Mouse (Mus musculus) cerebellum, adult 8-10 months (tissue): ENCODE data around the gene Vmn1r100.
"Not testable (repeated sequence)": the region's sequence is repeated elsewhere in the genome, so short reads cannot be mapped to it uniquely, and the experiment has no call there.

Experiments
- DNase-seq: peaks from one replicate; pipeline ENCODE4 v3.0.0; 2022

Vmn1r100 gene

DNA sequence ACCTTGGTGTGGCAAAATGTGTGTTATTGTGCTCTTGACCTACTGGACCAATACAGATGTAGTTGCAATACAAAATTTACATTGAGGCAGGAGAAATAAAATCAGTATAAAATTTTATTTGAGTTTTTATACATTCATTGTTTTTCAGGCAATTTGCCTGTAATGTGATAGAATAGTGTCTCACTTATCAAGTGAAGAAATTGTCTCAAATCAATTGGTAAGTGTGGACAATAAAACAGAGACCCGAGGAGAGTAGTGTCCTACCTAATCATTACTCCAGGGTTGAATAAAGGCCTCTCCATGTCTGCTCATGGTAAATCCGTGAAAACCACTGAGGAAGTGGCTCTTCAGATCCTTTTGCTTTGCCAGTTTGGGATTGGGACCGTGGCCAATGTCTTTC is at the start of gene Vmn1r100:
Gene Vmn1r100, plus strand, starts transcription at position 301 of the 400 bp plus-strand sequence.
- DNase-seq: not testable (repeated sequence)

DNA sequence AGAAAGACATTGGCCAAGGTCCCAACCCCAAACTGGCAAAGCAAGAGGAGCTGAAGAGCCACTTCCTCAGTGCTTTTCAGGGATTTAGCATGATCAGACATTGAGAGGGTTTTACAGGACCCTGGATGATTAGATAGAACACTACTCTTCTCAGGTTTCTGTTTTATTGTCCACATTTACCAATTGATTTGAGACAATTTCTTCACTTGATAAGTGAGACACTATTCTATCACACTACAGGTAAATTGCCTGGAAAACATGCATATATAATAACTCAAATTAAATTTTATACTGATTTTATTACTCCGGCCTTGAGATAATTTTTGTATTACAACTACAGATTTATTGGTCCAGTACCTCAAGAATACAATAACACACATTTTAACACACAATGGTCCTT is 42.4 kb upstream of the Vmn1r100 start, which contains the start of gene Gm5728:
Gene Gm5728, minus strand, starts transcription at position 101 of the 400 bp plus-strand sequence.
- DNase-seq: not testable (repeated sequence)

DNA sequence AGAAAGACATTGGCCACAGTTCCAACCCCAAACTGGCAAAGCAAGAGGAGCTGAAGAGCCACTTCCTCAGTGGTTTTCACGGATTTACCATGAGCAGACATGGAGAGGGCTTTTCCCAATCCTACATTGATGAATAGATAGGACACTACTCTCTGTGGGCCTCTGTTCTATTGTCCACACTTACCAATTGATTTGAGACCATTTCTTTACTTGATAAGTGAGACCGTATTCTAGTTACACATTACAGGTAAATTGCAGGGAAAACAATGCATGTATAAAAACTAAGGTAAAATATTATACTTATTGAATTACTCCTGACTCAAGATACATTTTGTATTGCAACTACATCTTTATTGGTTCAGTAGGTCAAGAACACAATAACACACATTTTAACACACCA is 24.8 kb downstream of the Vmn1r100 start, which contains the start of gene Vmn1r101:
Gene Vmn1r101, minus strand, starts transcription at position 101 of the 400 bp plus-strand sequence.
- not testable (repeated sequence) for DNase-seq
